Mouse (Mus musculus): ENCODE results near the gene 4930544D05Rik. TPM values are rescaled to one million over a fixed set of nuclear protein-coding genes. Genes with fewer than 3 reads are reported as not detected.

4930544D05Rik gene
- polyA plus RNA-seq, 1 experiment: not detected

GRCm38 (mm10) chr11:70663101-70663500, 47.5 kb downstream of the 4930544D05Rik start:
- Histone ChIP-seq H3K27me3 (ENCODE audit: control insufficient read depth, insufficient read depth, insufficient read length) (no peaks in the 10 kb centered on the region), H3K4me3 (ENCODE audit: insufficient read depth, poor library complexity, severe bottlenecking) (no peak overlapping the region), H3K79me3 (ENCODE audit: low read depth) (peaks cover 49% of the 10 kb centered on the region), H3K36me3 (ENCODE audit: control insufficient read depth, insufficient read depth) (peaks cover 64% of the 10 kb centered on the region), H3K79me2 (ENCODE audit: control insufficient read depth, insufficient read depth) (peaks cover 73% of the 10 kb centered on the region), H3ac (ENCODE audit: control insufficient read depth, insufficient read length, low read depth) (no peak overlapping the region)
- no peak for TF ChIP-seq MYOG (IDR thresholded peaks at IDR 0.05; ENCODE audit: control insufficient read depth, extremely low read depth, insufficient read length)
- TF ChIP-seq CTCF (IDR thresholded peaks at IDR 0.05; ENCODE audit: control insufficient read depth, insufficient read depth, insufficient read length): no peak

GRCm38 (mm10) chr11:70663957-70664356, 48.3 kb downstream of the 4930544D05Rik start:
- no peak overlapping the region for H3K4me3 ChIP-seq (ENCODE audit: insufficient read depth, poor library complexity, severe bottlenecking)

GRCm38 (mm10) chr11:70664741-70665140, 49.1 kb downstream of the 4930544D05Rik start:
- Histone ChIP-seq H3ac (ENCODE audit: control insufficient read depth, insufficient read length, low read depth) (no peak overlapping the region), H3K4me3 (ENCODE audit: insufficient read depth, poor library complexity, severe bottlenecking) (no peak overlapping the region), H3K36me3 (ENCODE audit: control insufficient read depth, insufficient read depth) (peaks cover 54% of the 10 kb centered on the region), H3K79me2 (ENCODE audit: control insufficient read depth, insufficient read depth) (peaks cover 60% of the 10 kb centered on the region), H3K79me3 (ENCODE audit: low read depth) (peaks cover 33% of the 10 kb centered on the region), H3K27me3 (ENCODE audit: control insufficient read depth, insufficient read depth, insufficient read length) (no peaks in the 10 kb centered on the region)
- TF ChIP-seq MAX (IDR thresholded peaks at IDR 0.05) (no peak), USF1 (IDR thresholded peaks at IDR 0.05; ENCODE audit: low read depth) (no peak), CEBPB (IDR thresholded peaks at IDR 0.05; ENCODE audit: low read depth) (no peak), CTCF (IDR thresholded peaks at IDR 0.05; ENCODE audit: control insufficient read depth, insufficient read depth, insufficient read length) (no peak), MYOD1 (IDR thresholded peaks at IDR 0.05; ENCODE audit: control insufficient read depth, insufficient read length, low read depth) (no peak), MYOG (IDR thresholded peaks at IDR 0.05; ENCODE audit: control insufficient read depth, extremely low read depth, insufficient read length) (no peak), FOSL1 (IDR thresholded peaks at IDR 0.05; ENCODE audit: insufficient read depth, low read length, poor library complexity, severe bottlenecking) (no peak)

More at GRCm38 (mm10) chr11:70663957-70664356, 48.3 kb downstream of the 4930544D05Rik start:
- TF ChIP-seq FOSL1 (IDR thresholded peaks at IDR 0.05; ENCODE audit: insufficient read depth, low read length, poor library complexity, severe bottlenecking) (no peak), USF1 (IDR thresholded peaks at IDR 0.05; ENCODE audit: low read depth) (no peak), MYOD1 (IDR thresholded peaks at IDR 0.05; ENCODE audit: control insufficient read depth, insufficient read length, low read depth) (no peak), CEBPB (IDR thresholded peaks at IDR 0.05; ENCODE audit: low read depth) (no peak)
- Histone ChIP-seq H3K79me3 (ENCODE audit: low read depth) (peaks cover 41% of the 10 kb centered on the region), H3K36me3 (ENCODE audit: control insufficient read depth, insufficient read depth) (peaks cover 62% of the 10 kb centered on the region), H3K27me3 (ENCODE audit: control insufficient read depth, insufficient read depth, insufficient read length) (no peaks in the 10 kb centered on the region), H3ac (ENCODE audit: control insufficient read depth, insufficient read length, low read depth) (no peak overlapping the region), H3K79me2 (ENCODE audit: control insufficient read depth, insufficient read depth) (peaks cover 64% of the 10 kb centered on the region)

Other genes with a start within 250 kb of the 4930544D05Rik start
- 40.6 TPM for gene Pelp1, start 205.8 kb upstream of the 4930544D05Rik start, polyA plus RNA-seq (2012; fragmentation: generic; extraction: Trizol)
- gene Arrb2, start 183.2 kb upstream of the 4930544D05Rik start, polyA plus RNA-seq (2012; fragmentation: generic; extraction: Trizol): 27.6 TPM
- 46.2 TPM for gene Med11, start 163.9 kb upstream of the 4930544D05Rik start, polyA plus RNA-seq (2012; fragmentation: generic; extraction: Trizol)
- gene Zmynd15, start 156.4 kb upstream of the 4930544D05Rik start, polyA plus RNA-seq (2012; fragmentation: generic; extraction: Trizol): 0.04 TPM
- gene Cxcl16, start 155.9 kb upstream of the 4930544D05Rik start, polyA plus RNA-seq (2012; fragmentation: generic; extraction: Trizol): 0.19 TPM
- not detected for gene Tm4sf5, start 110.6 kb upstream of the 4930544D05Rik start, polyA plus RNA-seq (2012; fragmentation: generic; extraction: Trizol)
- gene Vmo1, start 101.2 kb upstream of the 4930544D05Rik start, polyA plus RNA-seq (2012; fragmentation: generic; extraction: Trizol): not detected
- not detected for gene Gltpd2, start 96.7 kb upstream of the 4930544D05Rik start, polyA plus RNA-seq (2012; fragmentation: generic; extraction: Trizol)
- 658 TPM for gene Psmb6, start 90.5 kb upstream of the 4930544D05Rik start, polyA plus RNA-seq (2012; fragmentation: generic; extraction: Trizol)
- not detected for gene Gm40193, start 82.9 kb upstream of the 4930544D05Rik start, polyA plus RNA-seq (2012; fragmentation: generic; extraction: Trizol)
- 9.3 TPM for gene Pld2, start 75.8 kb upstream of the 4930544D05Rik start, polyA plus RNA-seq (2012; fragmentation: generic; extraction: Trizol)
- 34.5 TPM for gene Mink1, start 53.0 kb upstream of the 4930544D05Rik start, polyA plus RNA-seq (2012; fragmentation: generic; extraction: Trizol)
- 0.08 TPM for gene Chrne, start 3.4 kb downstream of the 4930544D05Rik start, polyA plus RNA-seq (2012; fragmentation: generic; extraction: Trizol)
- 0.13 TPM for gene Gp1ba, start 23.3 kb downstream of the 4930544D05Rik start, polyA plus RNA-seq (2012; fragmentation: generic; extraction: Trizol)
- 9.0 TPM for gene Rnf167, start 31.4 kb downstream of the 4930544D05Rik start, polyA plus RNA-seq (2012; fragmentation: generic; extraction: Trizol)
- 136 TPM for gene Slc25a11, start 31.6 kb downstream of the 4930544D05Rik start, polyA plus RNA-seq (2012; fragmentation: generic; extraction: Trizol)
- 4,207 TPM for gene Pfn1, start 38.8 kb downstream of the 4930544D05Rik start, polyA plus RNA-seq (2012; fragmentation: generic; extraction: Trizol)
- 1,151 TPM for gene Eno3, start 41.4 kb downstream of the 4930544D05Rik start, polyA plus RNA-seq (2012; fragmentation: generic; extraction: Trizol)
- 75.4 TPM for gene Spag7, start 53.6 kb downstream of the 4930544D05Rik start, polyA plus RNA-seq (2012; fragmentation: generic; extraction: Trizol)
- gene Camta2, start 72.3 kb downstream of the 4930544D05Rik start, polyA plus RNA-seq (2012; fragmentation: generic; extraction: Trizol): 9.0 TPM
- 0.42 TPM for gene Inca1, start 84.3 kb downstream of the 4930544D05Rik start, polyA plus RNA-seq (2012; fragmentation: generic; extraction: Trizol)
- gene Kif1c, start 84.7 kb downstream of the 4930544D05Rik start, polyA plus RNA-seq (2012; fragmentation: generic; extraction: Trizol): 99.8 TPM
- 1.1 TPM for gene Zfp3, start 148.4 kb downstream of the 4930544D05Rik start, polyA plus RNA-seq (2012; fragmentation: generic; extraction: Trizol)
- not detected for gene Scimp, start 196.7 kb downstream of the 4930544D05Rik start, polyA plus RNA-seq (2012; fragmentation: generic; extraction: Trizol)
- gene Rabep1, start 228.9 kb downstream of the 4930544D05Rik start, polyA plus RNA-seq (2012; fragmentation: generic; extraction: Trizol): 11.9 TPM